Mouse (Mus musculus) liver, embryonic 15.5 days (tissue): ENCODE measurements around the gene Crb1. TPM values are rescaled to one million over a fixed set of nuclear protein-coding genes. Genes with fewer than 3 reads are reported as not detected.
"Not testable (repeated sequence)": the region's sequence is repeated elsewhere in the genome, so short reads cannot be mapped to it uniquely, and the experiment has no call there.

Experiments used
- ATAC-seq: fragments of 200-750 bp; cut with Nextera tagmentation; 2 replicates; pipeline ENCODE4 v1.8.0; 2017; ENCODE audit warnings: moderate number of reproducible peaks, mild to moderate bottlenecking, moderate library complexity; ENCODE audit not compliant: insufficient read depth
- H3K27ac ChIP-seq: fragments of 300-500 bp; sonication (generic); replicated peaks from 2 replicates; pipeline ENCODE4 v1.5.1; 2015; ENCODE audit warnings: mild to moderate bottlenecking, inconsistent platforms
- H3K27me3 ChIP-seq: fragments of 300-500 bp; sonication (generic); 2 replicates; pipeline ENCODE4 v1.6.1; 2015; ENCODE audit warnings: mild to moderate bottlenecking, inconsistent platforms
- H3K36me3 ChIP-seq: fragments of 300-500 bp; sonication (generic); replicated peaks from 2 replicates; pipeline ENCODE4 v1.6.1; 2015; ENCODE audit warnings: moderate library complexity, mild to moderate bottlenecking, inconsistent platforms
- H3K4me1 ChIP-seq: fragments of 300-500 bp; sonication (generic); replicated peaks from 2 replicates; pipeline ENCODE4 v1.6.1; 2015; ENCODE audit warnings: inconsistent platforms
- H3K4me2 ChIP-seq: fragments of 300-500 bp; sonication (generic); 2 replicates; pipeline ENCODE4 v1.6.1; 2015; ENCODE audit warnings: moderate library complexity, mild to moderate bottlenecking, inconsistent platforms
- H3K4me3 ChIP-seq: fragments of 300-500 bp; sonication (generic); replicated peaks from 2 replicates; pipeline ENCODE4 v1.5.1; 2015; ENCODE audit warnings: mild to moderate bottlenecking, inconsistent platforms
- H3K9ac ChIP-seq: fragments of 300-500 bp; sonication (generic); 2 replicates; pipeline ENCODE4 v1.6.1; 2015; ENCODE audit warnings: moderate library complexity, mild to moderate bottlenecking, inconsistent platforms
- H3K9me3 ChIP-seq: fragments of 300-500 bp; sonication (generic); replicated peaks from 2 replicates; pipeline ENCODE4 v1.6.1; 2016; ENCODE audit warnings: inconsistent platforms
- WGBS: fragments of 180-500 bp; shearing (Covaris S2); methylation state at CpG from one replicate; pipeline ENCODE4 v1.1.7; 2015; ENCODE audit warnings: mixed read lengths; ENCODE audit not compliant: insufficient replicate concordance; 5-methylcytosine and 5-hydroxymethylcytosine counted together
- polyA plus RNA-seq: library from polyadenylated mRNA; unstranded; fragments of >200 nt; fragmentation: Nextera tagmentation; extraction: Ambion mirVana; gene quantifications from 2 replicates; pipeline ENCODE4 v1.2.1, GENCODE M21; 2015

The Crb1 gene
- polyA plus RNA-seq, 1 experiment from 2014 or later: not detected

DNA sequence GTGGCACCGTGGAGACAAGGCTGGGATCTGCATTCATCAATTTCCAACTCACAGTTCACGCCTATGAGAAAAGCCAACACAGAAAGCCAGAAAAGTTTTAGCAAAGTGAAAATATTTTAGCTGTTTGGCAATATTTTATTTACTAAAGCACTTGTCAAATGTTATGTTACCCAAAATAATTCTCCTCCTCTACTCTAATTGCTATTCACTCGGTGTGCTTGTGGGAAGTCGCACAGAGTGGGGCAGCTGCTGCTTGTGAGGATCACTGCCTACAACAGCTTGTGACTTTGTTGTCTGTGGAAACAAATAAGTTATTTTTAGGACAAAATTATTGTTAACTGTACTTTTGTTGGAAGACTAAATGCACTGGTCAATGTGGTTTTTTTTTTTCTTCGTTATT, 48.6 kb downstream of the Crb1 start:
- WGBS: 61% methylated on average over 5 of the region's 5 CpGs
- H3K9ac ChIP-seq: no peak overlapping the region
- no peaks in the 10 kb centered on the region for H3K27me3 ChIP-seq
- H3K27ac ChIP-seq: no peak overlapping the region
- H3K9me3 ChIP-seq: no peaks in the 10 kb centered on the region
- no peaks in the 10 kb centered on the region for H3K36me3 ChIP-seq
- H3K4me1 ChIP-seq: no peaks in the 10 kb centered on the region
- no peak for ATAC-seq
- no peak overlapping the region for H3K4me2 ChIP-seq
- H3K4me3 ChIP-seq: no peak overlapping the region

DNA sequence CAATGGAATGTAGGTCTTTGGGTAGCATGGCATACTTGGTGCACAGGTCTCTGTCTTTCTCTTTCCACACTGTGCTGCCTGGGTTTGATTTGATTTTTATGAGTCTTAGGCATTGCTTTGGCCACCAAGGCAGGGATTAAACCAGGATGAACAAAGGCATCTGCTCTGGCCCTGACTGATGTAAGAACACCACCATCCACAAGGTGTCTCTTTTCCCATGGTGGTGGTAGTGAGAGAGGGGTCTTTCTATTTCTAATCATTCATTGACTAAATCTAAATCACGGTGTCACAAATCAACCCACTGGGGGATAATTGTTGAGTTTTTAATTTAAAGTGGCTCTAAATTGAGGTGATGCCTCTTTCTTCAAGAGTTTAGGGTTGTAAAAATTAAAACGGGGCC, 51.5 kb downstream of the Crb1 start:
- WGBS: 54% methylated on average over 2 of the region's 2 CpGs
- H3K36me3 ChIP-seq: no peaks in the 10 kb centered on the region
- H3K4me1 ChIP-seq: no peaks in the 10 kb centered on the region
- H3K9me3 ChIP-seq: no peaks in the 10 kb centered on the region
- no peak overlapping the region for H3K4me2 ChIP-seq
- no peak overlapping the region for H3K9ac ChIP-seq
- H3K4me3 ChIP-seq: no peak overlapping the region
- ATAC-seq: no peak
- no peaks in the 10 kb centered on the region for H3K27me3 ChIP-seq
- H3K27ac ChIP-seq: no peak overlapping the region

DNA sequence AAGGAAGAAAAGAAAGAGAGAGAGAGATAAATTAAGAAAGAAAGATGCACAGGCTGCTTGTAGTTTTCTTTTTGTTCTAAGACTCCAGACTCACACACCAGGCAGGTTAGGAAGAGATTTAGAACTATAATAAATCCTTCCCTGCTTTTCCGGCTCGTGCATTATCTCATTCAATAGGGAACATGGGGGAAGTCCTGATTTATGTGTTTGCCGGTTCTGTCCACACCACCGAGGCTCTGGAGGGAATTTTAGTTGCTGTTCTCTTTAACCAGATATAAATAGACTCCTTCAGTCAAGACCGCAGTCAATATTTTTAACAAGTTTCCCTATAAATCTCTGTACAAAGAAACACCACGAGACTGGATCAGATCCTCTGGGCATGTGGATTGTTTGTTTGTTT, 57.1 kb downstream of the Crb1 start:
- ATAC-seq: no peak
- Histone ChIP-seq H3K27ac (no peak overlapping the region), H3K27me3 (no peaks in the 10 kb centered on the region), H3K4me1 (no peaks in the 10 kb centered on the region), H3K9me3 (no peaks in the 10 kb centered on the region), H3K4me3 (no peak overlapping the region), H3K4me2 (no peak overlapping the region), H3K9ac (no peak overlapping the region), H3K36me3 (no peaks in the 10 kb centered on the region)
- 30% methylated on average over 6 of the region's 6 CpGs for WGBS

DNA sequence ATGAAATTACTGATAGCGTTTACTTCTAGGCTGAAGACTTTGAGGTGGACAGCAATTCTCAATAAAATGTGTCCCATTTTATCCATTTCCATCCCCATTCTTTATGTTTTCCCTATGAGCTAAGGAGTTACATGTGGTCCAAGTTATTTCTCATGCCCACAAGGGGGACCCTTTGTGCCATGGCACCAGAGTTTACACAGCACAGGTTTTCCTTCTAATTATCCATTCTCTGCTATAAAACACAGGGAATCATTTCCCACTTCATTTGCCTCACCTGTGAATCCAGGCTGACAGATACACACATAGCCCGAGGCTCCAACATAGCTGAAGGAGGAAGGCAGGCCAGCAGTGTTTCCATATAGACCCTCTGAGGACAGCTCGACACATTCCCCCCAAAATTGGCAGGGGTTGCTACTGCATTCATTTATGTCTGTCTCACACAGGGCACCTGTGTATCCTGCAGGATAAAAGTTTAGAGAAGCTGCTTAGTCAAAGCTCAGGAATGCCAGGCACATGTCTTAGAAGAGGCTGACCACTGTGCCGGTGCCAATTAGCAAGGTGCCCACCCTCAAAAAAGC, 62.5 kb downstream of the Crb1 start:
- no peak for ATAC-seq
- Histone ChIP-seq H3K4me1 (no peaks in the 10 kb centered on the region), H3K27me3 (no peaks in the 10 kb centered on the region), H3K4me3 (no peak overlapping the region), H3K4me2 (no peak overlapping the region), H3K36me3 (no peaks in the 10 kb centered on the region), H3K9ac (no peak overlapping the region), H3K27ac (no peak overlapping the region), H3K9me3 (no peaks in the 10 kb centered on the region)
- 62% methylated on average over 4 of the region's 4 CpGs for WGBS

DNA sequence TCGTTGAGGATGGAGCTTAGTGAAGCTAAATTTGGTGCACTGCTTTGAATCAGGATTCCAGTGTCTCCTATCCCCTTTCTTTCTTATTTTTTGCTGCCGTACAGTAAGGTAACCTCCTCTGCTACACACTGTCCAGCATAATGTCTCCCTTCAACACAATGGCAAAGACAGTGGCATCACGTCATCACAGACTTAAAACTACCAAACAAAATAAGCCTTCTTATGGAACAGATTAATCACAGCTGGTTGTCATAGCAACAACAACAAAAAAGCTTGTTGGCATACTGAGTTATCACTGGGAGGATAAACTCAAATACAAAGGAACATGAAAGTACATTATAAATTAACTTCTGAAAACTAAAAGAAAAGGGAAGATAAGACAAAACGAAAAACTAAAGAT, 68.0 kb downstream of the Crb1 start:
- Histone ChIP-seq H3K27me3 (no peaks in the 10 kb centered on the region), H3K9ac (no peak overlapping the region), H3K4me2 (no peak overlapping the region), H3K9me3 (no peaks in the 10 kb centered on the region), H3K36me3 (no peaks in the 10 kb centered on the region), H3K4me1 (no peaks in the 10 kb centered on the region), H3K4me3 (no peak overlapping the region), H3K27ac (no peak overlapping the region)
- no peak for ATAC-seq
- 54% methylated on average over 4 of the region's 4 CpGs for WGBS

DNA sequence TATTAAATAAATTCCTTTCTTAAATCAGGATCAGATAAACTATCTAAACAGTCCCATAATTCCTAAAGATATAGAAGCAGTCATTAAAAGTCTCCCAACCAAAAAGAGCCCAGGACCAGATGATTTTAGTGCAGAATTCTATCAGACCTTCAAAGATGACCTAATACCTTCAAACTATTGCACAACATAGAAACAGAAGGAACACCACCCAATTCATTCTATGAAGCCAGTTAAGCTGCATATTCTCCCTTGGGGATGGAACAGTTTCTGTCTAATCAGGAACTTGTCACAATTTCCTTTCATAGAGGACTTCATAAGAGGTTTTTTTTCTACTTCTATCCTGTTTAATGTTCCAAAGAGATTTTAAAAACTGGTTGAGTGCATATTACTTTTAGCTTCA, 74.4 kb downstream of the Crb1 start:
- ATAC-seq, H3K27ac ChIP-seq, H3K4me2 ChIP-seq, H3K4me1 ChIP-seq, H3K4me3 ChIP-seq, H3K9me3 ChIP-seq, H3K9ac ChIP-seq, H3K36me3 ChIP-seq, H3K27me3 ChIP-seq: not testable (repeated sequence)

DNA sequence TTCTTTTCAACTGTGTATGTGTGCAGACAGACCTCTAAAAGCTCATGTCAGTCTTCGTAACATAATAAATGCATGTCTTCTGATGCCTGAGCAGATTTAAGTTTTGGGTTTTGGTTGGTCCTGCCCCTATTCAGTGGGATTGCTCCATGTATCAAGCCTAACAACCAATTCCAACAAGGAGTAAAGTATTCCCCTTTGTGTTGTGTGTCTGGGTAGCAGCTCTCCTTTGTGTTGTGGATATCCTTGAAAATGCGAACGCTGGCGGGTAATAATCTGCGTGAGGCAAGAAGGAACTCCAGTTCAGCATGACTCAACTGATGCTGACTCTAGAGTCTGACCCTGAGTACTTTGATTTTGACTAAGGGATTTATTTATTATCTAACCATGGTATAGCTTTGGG, 75.1 kb downstream of the Crb1 start:
- Histone ChIP-seq H3K27ac (no peak overlapping the region), H3K9me3 (no peaks in the 10 kb centered on the region), H3K27me3 (no peaks in the 10 kb centered on the region), H3K4me2 (no peak overlapping the region), H3K36me3 (no peaks in the 10 kb centered on the region), H3K9ac (no peak overlapping the region), H3K4me3 (no peak overlapping the region), H3K4me1 (no peaks in the 10 kb centered on the region)
- no peak for ATAC-seq
- WGBS: 84% methylated on average over 5 of the region's 5 CpGs

DNA sequence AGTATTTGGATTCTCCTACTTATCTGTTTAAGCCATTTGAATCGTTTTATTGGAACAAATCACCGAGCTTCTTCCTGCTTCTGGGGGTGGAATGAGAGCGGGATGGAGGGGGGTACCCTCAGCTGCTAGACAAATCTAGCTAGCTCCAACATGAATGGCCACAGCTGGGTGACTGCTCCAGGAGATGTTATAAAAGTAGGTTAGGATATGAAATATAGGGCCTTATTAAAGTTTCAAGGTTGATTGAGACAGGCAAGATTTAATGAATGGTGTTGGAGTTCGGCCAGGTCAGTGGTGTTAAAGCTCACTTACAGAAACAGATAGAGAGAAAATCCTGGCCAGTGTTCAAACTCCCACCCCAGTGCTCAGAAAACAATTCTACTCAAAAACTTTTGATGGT, 84.9 kb downstream of the Crb1 start:
- no peaks in the 10 kb centered on the region for H3K4me1 ChIP-seq

DNA sequence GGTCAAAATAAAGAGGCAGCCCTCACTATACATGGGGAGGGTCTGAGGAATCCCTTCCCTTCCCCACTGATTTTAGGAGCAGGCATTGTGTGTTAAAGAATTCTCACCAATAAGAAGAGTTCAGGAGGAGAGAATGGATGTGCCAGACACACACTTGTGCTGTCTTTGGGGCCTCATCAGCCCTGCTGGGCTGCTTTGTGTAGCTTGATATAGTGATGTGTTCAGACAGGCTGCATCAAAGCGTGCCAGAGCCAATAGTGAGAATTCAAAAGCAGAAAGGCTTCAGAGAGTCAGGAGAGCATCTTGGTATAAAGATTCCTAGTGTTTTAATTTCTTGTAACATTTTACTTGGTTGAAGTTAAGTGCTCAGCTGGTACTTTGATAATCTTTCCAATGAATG, 85.3 kb downstream of the Crb1 start:
- WGBS: 39% methylated on average over 1 of the region's 1 CpGs
- no peak overlapping the region for H3K4me3 ChIP-seq
- no peaks in the 10 kb centered on the region for H3K9me3 ChIP-seq
- no peaks in the 10 kb centered on the region for H3K27me3 ChIP-seq
- H3K36me3 ChIP-seq: no peaks in the 10 kb centered on the region
- no peaks in the 10 kb centered on the region for H3K4me1 ChIP-seq
- no peak overlapping the region for H3K9ac ChIP-seq
- no peak for ATAC-seq
- no peak overlapping the region for H3K27ac ChIP-seq
- H3K4me2 ChIP-seq: no peak overlapping the region

More for the DNA sequence above, 84.9 kb downstream of the Crb1 start:
- Histone ChIP-seq H3K36me3 (no peaks in the 10 kb centered on the region), H3K9ac (no peak overlapping the region), H3K9me3 (no peaks in the 10 kb centered on the region), H3K27ac (no peak overlapping the region), H3K4me2 (no peak overlapping the region), H3K27me3 (no peaks in the 10 kb centered on the region), H3K4me3 (no peak overlapping the region)
- ATAC-seq: no peak
- 62% methylated on average over 4 of the region's 4 CpGs for WGBS

DNA sequence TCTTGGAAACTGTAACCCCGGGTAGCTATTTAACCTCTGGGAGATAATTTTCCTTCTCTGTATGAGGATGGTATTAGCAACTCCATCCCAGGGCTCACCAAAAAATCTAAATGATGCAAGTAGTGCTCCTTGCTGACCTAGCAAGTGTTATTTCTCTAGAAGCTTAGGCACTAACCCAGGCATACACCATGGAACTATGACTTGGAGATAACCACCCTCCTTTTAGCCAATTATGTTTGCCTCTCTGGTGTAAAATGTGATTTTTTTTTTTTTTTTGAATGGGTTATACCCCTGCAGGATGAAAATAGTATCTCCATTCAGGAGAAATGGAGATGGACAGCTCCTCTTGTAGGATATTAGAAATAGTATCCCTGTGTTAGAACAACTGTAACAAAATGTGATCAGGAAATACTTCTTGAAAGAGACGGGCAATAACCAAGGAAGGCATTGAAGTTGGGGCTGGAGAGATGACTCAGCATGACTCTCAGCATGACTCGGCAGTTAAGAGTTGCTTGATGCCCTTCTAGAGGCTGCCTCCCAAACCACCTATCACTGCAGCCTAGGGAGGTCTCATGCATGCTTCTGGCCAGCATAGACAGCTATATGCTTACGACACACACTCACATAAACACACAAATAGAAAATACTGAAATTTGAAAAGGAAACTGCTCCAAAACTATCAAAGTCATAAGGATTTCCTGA, 100.1 kb downstream of the Crb1 start:
- ATAC-seq: peak; percentile 96
- Histone ChIP-seq H3K4me1 (no peaks in the 10 kb centered on the region), H3K27ac (peak overlapping the region; percentile 41; the same call in 1 of the 2 replicates), H3K36me3 (no peaks in the 10 kb centered on the region), H3K9ac (no peak overlapping the region), H3K27me3 (no peaks in the 10 kb centered on the region), H3K4me3 (no peak overlapping the region), H3K4me2 (peak overlapping the region; percentile 15; the same call in 1 of the 2 replicates), H3K9me3 (no peaks in the 10 kb centered on the region)
- WGBS: 53% methylated on average over 4 of the region's 4 CpGs

DNA sequence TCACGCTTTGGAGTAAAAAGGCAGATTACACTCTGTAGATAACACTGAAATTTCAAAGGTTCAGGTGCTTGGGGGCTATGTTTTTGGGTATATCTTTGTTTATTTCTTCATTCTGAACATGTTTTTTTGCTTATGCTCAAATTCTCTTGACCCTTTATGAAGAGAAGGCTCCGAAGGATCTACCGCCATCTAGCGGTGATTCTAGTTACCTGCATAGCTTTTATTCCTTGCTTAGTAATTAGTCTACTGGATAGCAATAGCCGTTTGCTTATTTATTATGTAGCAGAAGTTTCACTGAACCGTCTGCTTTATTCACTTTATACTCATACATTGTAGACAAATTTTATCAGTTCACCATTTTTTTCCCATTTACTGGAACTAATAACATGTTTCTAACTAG, 109.1 kb downstream of the Crb1 start:
- no peak overlapping the region for H3K9ac ChIP-seq
- 16% methylated on average over 6 of the region's 6 CpGs for WGBS
- no peaks in the 10 kb centered on the region for H3K4me1 ChIP-seq
- no peak for ATAC-seq
- H3K27ac ChIP-seq: no peak overlapping the region
- no peaks in the 10 kb centered on the region for H3K36me3 ChIP-seq
- no peaks in the 10 kb centered on the region for H3K27me3 ChIP-seq
- no peak overlapping the region for H3K4me2 ChIP-seq
- H3K9me3 ChIP-seq: no peaks in the 10 kb centered on the region
- no peak overlapping the region for H3K4me3 ChIP-seq

DNA sequence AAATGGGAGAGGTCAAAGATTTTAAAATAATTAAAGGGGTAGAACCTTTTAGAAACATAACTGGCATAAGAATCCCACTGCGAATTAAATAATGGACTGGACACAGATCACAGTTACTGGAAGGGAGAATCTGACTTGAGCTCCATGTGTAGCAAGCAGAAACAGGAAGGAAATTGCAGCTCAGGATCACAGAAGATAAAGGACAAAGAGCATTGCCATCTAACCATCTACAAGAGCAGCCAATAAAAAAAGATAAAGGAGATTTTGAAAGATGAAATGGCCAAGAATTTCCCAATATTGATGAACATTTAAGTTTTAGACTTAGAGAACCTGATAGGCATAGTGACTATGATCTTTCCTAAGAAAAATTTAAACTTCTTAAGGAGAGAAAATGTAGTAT, 112.7 kb downstream of the Crb1 start:
- Histone ChIP-seq H3K4me2 (no peak overlapping the region), H3K4me3 (no peak overlapping the region), H3K27ac (no peak overlapping the region), H3K9ac (no peak overlapping the region), H3K27me3 (no peaks in the 10 kb centered on the region), H3K9me3 (no peaks in the 10 kb centered on the region), H3K4me1 (no peaks in the 10 kb centered on the region), H3K36me3 (no peaks in the 10 kb centered on the region)
- ATAC-seq: no peak
- WGBS: 33% methylated on average over 1 of the region's 1 CpGs
